Mouse (Mus musculus): Measurements from ENCODE around the gene Fbxo34.
"Not testable (repeated sequence)": the region's sequence is repeated elsewhere in the genome, so short reads cannot be mapped to it uniquely, and the experiment has no call there.

Gene Fbxo34

GRCm38 (mm10) chr14:47560714-47561113 is 110.5 kb downstream of the Fbxo34 start:
- ATAC-seq (ENCODE audit: low TSS enrichment) = no peak

GRCm38 (mm10) chr14:47562530-47562929 is 112.3 kb downstream of the Fbxo34 start:
- ATAC-seq (ENCODE audit: low TSS enrichment) = no peak

- no peak for ATAC-seq (ENCODE audit: low TSS enrichment)
Measured at GRCm38 (mm10) chr14:47563106-47563505, 112.9 kb downstream of the Fbxo34 start.

- peak; percentile 99 for ATAC-seq (ENCODE audit: low TSS enrichment)
Measured at GRCm38 (mm10) chr14:47567962-47568652, 117.9 kb downstream of the Fbxo34 start.

- ATAC-seq (ENCODE audit: low TSS enrichment) = not testable (repeated sequence)
Measured at GRCm38 (mm10) chr14:47570549-47570948, 120.3 kb downstream of the Fbxo34 start, which contains the start of gene Atg14. Gene Atg14 (minus strand): TSS chr14:47570649.

- no peak for ATAC-seq (ENCODE audit: low TSS enrichment)
Measured at GRCm38 (mm10) chr14:47572707-47573106, 122.5 kb downstream of the Fbxo34 start.

GRCm38 (mm10) chr14:47574721-47575120 is 124.5 kb downstream of the Fbxo34 start:
- ATAC-seq (ENCODE audit: low TSS enrichment) = no peak

GRCm38 (mm10) chr14:47576687-47577086 is 126.5 kb downstream of the Fbxo34 start:
- ATAC-seq (ENCODE audit: low TSS enrichment) = no peak

GRCm38 (mm10) chr14:47578086-47578485 is 127.9 kb downstream of the Fbxo34 start:
- no peak for ATAC-seq (ENCODE audit: low TSS enrichment)

- ATAC-seq (ENCODE audit: low TSS enrichment) = no peak
Measured at GRCm38 (mm10) chr14:47581280-47581679, 131.1 kb downstream of the Fbxo34 start.

Measured in frontal cortex, adult (tissue).